ENCODE assay signal across 8 mouse cellular contexts in the genomic region with DNA sequence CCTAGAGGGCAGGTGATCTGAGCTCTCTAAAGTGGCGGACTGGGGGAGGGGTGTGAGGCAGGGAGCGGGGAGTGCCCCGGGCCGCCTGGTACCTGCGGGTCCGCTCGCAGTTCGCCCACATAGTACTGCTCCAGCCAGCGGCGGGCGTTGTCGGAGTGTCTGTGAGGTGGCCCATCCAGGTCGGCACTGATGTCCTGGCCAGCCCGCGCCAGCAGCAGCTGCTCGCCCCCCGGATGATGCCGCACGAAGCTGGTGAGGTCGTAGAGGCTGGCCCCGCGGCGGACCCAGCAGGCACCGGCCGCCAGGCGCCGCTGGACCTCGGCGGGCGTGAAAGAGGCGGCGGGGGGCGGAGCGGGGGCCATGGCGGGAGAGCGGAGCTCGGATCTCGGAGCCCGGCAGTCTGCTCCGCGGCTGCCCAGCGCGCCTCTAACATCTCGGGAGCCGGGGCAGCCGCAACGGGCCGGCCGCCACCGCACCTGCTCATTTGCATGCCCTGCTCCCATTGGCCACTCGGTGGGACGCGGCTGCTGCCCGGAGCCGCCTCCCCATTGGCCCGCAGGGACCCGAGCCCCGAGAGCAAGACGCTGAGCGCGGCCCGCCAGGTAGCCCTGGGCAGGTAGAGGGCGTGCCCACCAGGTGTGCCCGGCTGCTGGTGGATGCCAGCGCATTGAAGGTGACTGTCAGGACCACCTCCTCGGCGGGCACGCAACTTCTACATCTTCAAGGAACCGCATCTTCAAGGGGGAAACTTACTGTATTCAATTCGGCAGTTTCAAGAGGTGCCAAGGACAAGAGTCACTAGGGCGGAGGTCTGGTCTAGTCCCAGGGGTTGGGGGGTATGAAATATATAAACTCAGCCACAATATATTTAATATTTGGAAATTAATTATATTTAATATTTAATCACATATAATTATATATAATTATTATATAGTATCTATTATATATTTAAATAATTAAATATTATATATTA. TPM values are rescaled to one million over a fixed set of nuclear protein-coding genes. Genes with fewer than 3 reads are reported as not detected.
DNase-seq lines count a peak whose midpoint lies in the region; ATAC-seq and TF ChIP-seq lines count a peak whose summit lies in the region.

A gene (minus strand): TSS at position 434 of the 973 bp plus-strand sequence.

- peak within 1 kb of the TSS in 1 of 3 experiments; percentile 42 for H3K4me3 ChIP-seq in CH12.LX (replicated peaks in 1 of 3; ENCODE audit: low read depth in 2 of 3, low read length in 2 of 3, poor library complexity in 1 of 3)
- peak within 1 kb of the TSS; percentile 47 for H3K4me3 ChIP-seq in forebrain, embryonic 11.5 days (ENCODE audit: low read depth, low read length)
- peak within 1 kb of the TSS; percentile 52 to 53 for H3K4me3 ChIP-seq in heart, embryonic 14.5 days (ENCODE audit: control insufficient read depth in 1 of 2, insufficient read depth in 1 of 2, low read depth in 1 of 2, low read length in 2 of 2)
- H3K4me3 ChIP-seq in liver, embryonic 14.5 days (ENCODE audit: insufficient read depth in 1 of 2, low read depth in 2 of 2, low read length in 2 of 2), result peak within 1 kb of the TSS; percentile 8 to 42; a peak in 3 of 4 replicates
- H3K4me3 ChIP-seq in neural tube, embryonic 12.5 days, result peak within 1 kb of the TSS; percentile 52
- peak within 1 kb of the TSS; percentile 50 for H3K4me3 ChIP-seq in stomach, postnatal 0 days (ENCODE audit: low read depth, low read length)

- H3K4me2 ChIP-seq in CH12.LX (ENCODE audit: insufficient read depth, low read depth, poor library complexity, severe bottlenecking), result peak within 1 kb of the TSS; percentile 47
- H3K4me2 ChIP-seq in forebrain, embryonic 11.5 days (ENCODE audit: low read depth, low read length, severe bottlenecking), result peak within 1 kb of the TSS; percentile 95
- H3K4me2 ChIP-seq in heart, embryonic 14.5 days (ENCODE audit: low read length), result peak within 1 kb of the TSS; percentile 89
- peak within 1 kb of the TSS; percentile 69 for H3K4me2 ChIP-seq in liver, embryonic 14.5 days (ENCODE audit: low read depth)
- H3K4me2 ChIP-seq in neural tube, embryonic 12.5 days (replicated peaks), result peak within 1 kb of the TSS; percentile 91
- peak within 1 kb of the TSS; percentile 86 for H3K4me2 ChIP-seq in stomach, postnatal 0 days (replicated peaks; ENCODE audit: low read depth)

- H3K79me2 ChIP-seq in CH12.LX (replicated peaks; ENCODE audit: control insufficient read depth, extremely low read depth, insufficient read depth, poor library complexity, severe bottlenecking), result no peaks in the 10 kb centered on the region

- peak; percentile 95 for ATAC-seq in forebrain, embryonic 11.5 days (replicated peaks; ENCODE audit: low FRiP score)
- peak; percentile 93 for ATAC-seq in heart, embryonic 14.5 days (ENCODE audit: insufficient number of reproducible peaks, insufficient read depth, low FRiP score, low read depth)
- ATAC-seq in liver, embryonic 14.5 days (ENCODE audit: insufficient read depth), result peak; percentile 93
- ATAC-seq in neural tube, embryonic 12.5 days (ENCODE audit: low FRiP score, low read depth), result peak; percentile 97
- ATAC-seq in stomach, postnatal 0 days (ENCODE audit: low FRiP score, low TSS enrichment), result peak; percentile 94

- peaks cover 93% of the 10 kb centered on the region for H3K27me3 ChIP-seq in CH12.LX (replicated peaks)
- peaks cover 28% of the 10 kb centered on the region for H3K27me3 ChIP-seq in forebrain, embryonic 11.5 days (ENCODE audit: control insufficient read depth, insufficient read depth, low read length)
- peaks cover 69% of the 10 kb centered on the region for H3K27me3 ChIP-seq in heart, embryonic 14.5 days (ENCODE audit: control insufficient read depth, insufficient read depth, low read length)
- peaks cover 44% of the 10 kb centered on the region for H3K27me3 ChIP-seq in liver, embryonic 14.5 days (ENCODE audit: control insufficient read depth, insufficient read depth, low read length)
- H3K27me3 ChIP-seq in neural tube, embryonic 12.5 days (replicated peaks), result peaks cover 43% of the 10 kb centered on the region
- peaks cover 3% of the 10 kb centered on the region; the same call in 1 of the 2 replicates for H3K27me3 ChIP-seq in stomach, postnatal 0 days (ENCODE audit: control insufficient read depth, insufficient read depth, low read length)

- no peak for TF ChIP-seq RAD21 in CH12.LX (IDR thresholded peaks at IDR 0.05; ENCODE audit: low read depth, low read length)

- in situ Hi-C loops in CH12.LX (cut with MboI; ENCODE audit: low pct_ligation_motif_present, low pct_unique_long_range_greater_than_20kb, low sequenced_read_pairs), result no loop called here

- H3K4me1 ChIP-seq in CH12.LX (ENCODE audit: control insufficient read depth in 1 of 2, insufficient read depth in 2 of 2), result peaks cover 3 to 6% of the 10 kb centered on the region in 2 experiments; a peak in 2 of 4 replicates
- peaks cover 3% of the 10 kb centered on the region; the same call in 1 of the 2 replicates for H3K4me1 ChIP-seq in forebrain, embryonic 11.5 days (replicated peaks; ENCODE audit: control insufficient read depth, insufficient read depth, low read length)
- peaks cover 6 to 10% of the 10 kb centered on the region in 2 experiments; a peak in 2 of 4 replicates for H3K4me1 ChIP-seq in heart, embryonic 14.5 days (ENCODE audit: control insufficient read depth in 2 of 2, insufficient read depth in 2 of 2, low read length in 2 of 2)
- 0 out of 4 replicates have a peak, but pooled peaks cover 0 to 2% of the 10 kb centered on the region in 2 experiments for H3K4me1 ChIP-seq in liver, embryonic 14.5 days (replicated peaks; ENCODE audit: control insufficient read depth in 2 of 2, insufficient read depth in 2 of 2, low read length in 1 of 2)
- H3K4me1 ChIP-seq in neural tube, embryonic 12.5 days, result peaks cover 9% of the 10 kb centered on the region
- H3K4me1 ChIP-seq in stomach, postnatal 0 days (replicated peaks; ENCODE audit: control insufficient read depth, insufficient read depth), result no peaks in the 10 kb centered on the region

- dilution Hi-C loops in CH12.LX (cut with MboI; ENCODE audit: extremely low pct_ligation_motif_present, extremely low pct_unique_long_range_greater_than_20kb, low sequenced_read_pairs), result no loop called here

- no peak for TF ChIP-seq EP300 in CH12.LX (IDR thresholded peaks at IDR 0.05; ENCODE audit: low read length)
- no peak for TF ChIP-seq EP300 in liver, embryonic 14.5 days (IDR thresholded peaks at IDR 0.05; ENCODE audit: low read depth)
- no peak for TF ChIP-seq EP300 in stomach, postnatal 0 days (optimal IDR thresholded peaks at IDR 0.05)

- WGBS in forebrain, embryonic 11.5 days, result under 1% methylated on average over 47 of the region's 71 CpGs
- 1% methylated on average over 59 of the region's 71 CpGs for WGBS in heart, embryonic 14.5 days
- WGBS in liver, embryonic 14.5 days (ENCODE audit: insufficient replicate concordance), result 1% methylated on average over 71 of the region's 71 CpGs
- WGBS in neural tube, embryonic 12.5 days, result 1% methylated on average over 71 of the region's 71 CpGs
- 1% methylated on average over 55 of the region's 71 CpGs for WGBS in stomach, postnatal 0 days

- no peak within 1 kb of the TSS for H3K9ac ChIP-seq in CH12.LX (ENCODE audit: insufficient read depth, low read depth)
- peak within 1 kb of the TSS; percentile 57 for H3K9ac ChIP-seq in forebrain, embryonic 11.5 days (ENCODE audit: low read length)
- peak within 1 kb of the TSS; percentile 62 for H3K9ac ChIP-seq in heart, embryonic 14.5 days (ENCODE audit: low read length)
- no peak within 1 kb of the TSS for H3K9ac ChIP-seq in liver, embryonic 14.5 days (replicated peaks)
- peak within 1 kb of the TSS; percentile 57; the same call in 1 of the 2 replicates for H3K9ac ChIP-seq in neural tube, embryonic 12.5 days
- H3K9ac ChIP-seq in stomach, postnatal 0 days (ENCODE audit: low read length), result peak within 1 kb of the TSS; percentile 61

- no peak within 1 kb of the TSS for H3K27ac ChIP-seq in CH12.LX (ENCODE audit: insufficient read depth, low read depth)
- H3K27ac ChIP-seq in forebrain, embryonic 11.5 days (ENCODE audit: low read depth, low read length), result no peak within 1 kb of the TSS
- no peak within 1 kb of the TSS for H3K27ac ChIP-seq in heart, embryonic 14.5 days (replicated peaks in 1 of 2; ENCODE audit: control insufficient read depth in 1 of 2, insufficient read depth in 1 of 2, low read depth in 2 of 2, low read length in 2 of 2)
- H3K27ac ChIP-seq in liver, embryonic 14.5 days, result no peak within 1 kb of the TSS
- H3K27ac ChIP-seq in neural tube, embryonic 12.5 days, result no peak within 1 kb of the TSS
- H3K27ac ChIP-seq in stomach, postnatal 0 days (replicated peaks), result peak within 1 kb of the TSS; percentile 83

- no peaks in the 10 kb centered on the region for H3K36me3 ChIP-seq in CH12.LX (replicated peaks in 1 of 2; ENCODE audit: control insufficient read depth in 1 of 2, insufficient read depth in 1 of 2, low read length in 1 of 2)
- H3K36me3 ChIP-seq in forebrain, embryonic 11.5 days (ENCODE audit: control insufficient read depth, insufficient read depth, low read length), result no peaks in the 10 kb centered on the region
- no peaks in the 10 kb centered on the region for H3K36me3 ChIP-seq in heart, embryonic 14.5 days (ENCODE audit: control insufficient read depth, insufficient read depth, low read length)
- no peaks in the 10 kb centered on the region for H3K36me3 ChIP-seq in liver, embryonic 14.5 days (replicated peaks; ENCODE audit: control insufficient read depth, insufficient read depth, low read depth)
- H3K36me3 ChIP-seq in neural tube, embryonic 12.5 days, result no peaks in the 10 kb centered on the region
- no peaks in the 10 kb centered on the region for H3K36me3 ChIP-seq in stomach, postnatal 0 days (ENCODE audit: control insufficient read depth, insufficient read depth, low read length)

- TF ChIP-seq POLR2A in CH12.LX (IDR thresholded peaks at IDR 0.05; ENCODE audit: low read depth, low read length), result no peak

- H3K9me3 ChIP-seq in CH12.LX (replicated peaks; ENCODE audit: low read length), result no peaks in the 10 kb centered on the region
- no peaks in the 10 kb centered on the region for H3K9me3 ChIP-seq in forebrain, embryonic 11.5 days (ENCODE audit: control insufficient read depth, low read length)
- H3K9me3 ChIP-seq in heart, embryonic 14.5 days (ENCODE audit: control insufficient read depth, low read length), result no peaks in the 10 kb centered on the region
- H3K9me3 ChIP-seq in liver, embryonic 14.5 days (ENCODE audit: control insufficient read depth, low read length), result no peaks in the 10 kb centered on the region
- H3K9me3 ChIP-seq in neural tube, embryonic 12.5 days, result no peaks in the 10 kb centered on the region
- H3K9me3 ChIP-seq in stomach, postnatal 0 days (ENCODE audit: control insufficient read depth, low read length), result no peaks in the 10 kb centered on the region

- peak; percentile 40 for DNase-seq in CH12.LX (ENCODE audit: extremely low read depth)
- DNase-seq in c-Kit-positive CD71-positive TER-119-negative erythroid progenitor cells, embryonic 14.5 days (ENCODE audit: low read depth), result peak; percentile 69
- peak; percentile 90 for DNase-seq in forebrain, embryonic 11.5 days (ENCODE audit: low spot score)
- peak; percentile 89 for DNase-seq in kidney, postnatal 10 days
- peak; percentile 40 to 58 (median 53) for DNase-seq in liver, embryonic 14.5 days (ENCODE audit: low read depth in 3 of 3, low spot score in 3 of 3)
- peak; percentile 94 for DNase-seq in stomach, postnatal 0 days (ENCODE audit: low spot score)

- peak in 1 of 2 experiments; percentile 29; a peak in 2 of 4 replicates for TF ChIP-seq CTCF in CH12.LX (conservative IDR thresholded peaks at IDR 0.05 in 1 of 2, IDR thresholded peaks at IDR 0.05 in 1 of 2; ENCODE audit: low read depth in 2 of 2, low read length in 2 of 2)
- no peak for TF ChIP-seq CTCF in liver, embryonic 14.5 days (IDR thresholded peaks at IDR 0.05; ENCODE audit: low read depth)
- TF ChIP-seq CTCF in stomach, postnatal 0 days (IDR thresholded peaks at IDR 0.05; ENCODE audit: low read depth), result peak; percentile 58

RNA-seq across cellular contexts. Expression of the gene that starts here (rescaled TPM):
- total RNA-seq in CH12.LX (2012; rRNA removed), result 0.04 and 0.08 TPM in 2 replicates
- total RNA-seq in CH12.LX (2014; rRNA removed), result not detected in 2 replicates
- polyA plus RNA-seq in CH12.LX (2012; ENCODE audit: insufficient read length, low read depth), result not detected in 2 replicates
- 0.09 TPM in 1 of 2 replicates, not detected in the other for polyA plus RNA-seq in forebrain, embryonic 11.5 days (2014; fragmentation: Nextera tagmentation; extraction: Ambion mirVana)
- polyA plus RNA-seq in heart, embryonic 14.5 days (2014; fragmentation: Nextera tagmentation; extraction: Ambion mirVana), result not detected in 2 replicates
- polyA plus RNA-seq in liver, embryonic 14.5 days (2012; rRNA removed), result 0.02 and 0.08 TPM in 2 replicates
- 0.05 TPM in 1 of 2 replicates, not detected in the other for polyA plus RNA-seq in liver, embryonic 14.5 days (2014; fragmentation: Nextera tagmentation; extraction: Ambion mirVana)
- not detected in 2 replicates for polyA plus RNA-seq in neural tube, embryonic 12.5 days (2016; fragmentation: Nextera tagmentation; extraction: Ambion mirVana)
- polyA plus RNA-seq in stomach, postnatal 0 days (2015; fragmentation: Nextera tagmentation; extraction: Ambion mirVana), result 24.7 and 34.2 TPM in 2 replicates

Comparison
In these comparisons a context has a peak if more than half of its experiments do, and no peak if none do; other contexts are left out.
1. RNA of the gene that starts here (polyA plus RNA-seq): 24.7 to 34.2 TPM in stomach, postnatal 0 days; 0.09 TPM in forebrain, embryonic 11.5 days, not detected in CH12.LX, not detected in heart, embryonic 14.5 days, not detected in neural tube, embryonic 12.5 days and 0.02 to 0.08 TPM in liver, embryonic 14.5 days; every median in the first group is over 10 times any median in the second.
2. Peak in DNase-seq and H3K4me2 ChIP-seq in CH12.LX; RNA of the gene not detected or under 1 TPM.
3. Peak in DNase-seq, ATAC-seq, H3K4me3 ChIP-seq, H3K9ac ChIP-seq and H3K4me2 ChIP-seq in forebrain, embryonic 11.5 days; RNA of the gene not detected or under 1 TPM.
4. Peak in ATAC-seq, H3K4me3 ChIP-seq, H3K9ac ChIP-seq and H3K4me2 ChIP-seq in heart, embryonic 14.5 days; RNA of the gene not detected or under 1 TPM.
5. Peak in DNase-seq, ATAC-seq, H3K4me3 ChIP-seq and H3K4me2 ChIP-seq in liver, embryonic 14.5 days; RNA of the gene not detected or under 1 TPM.
6. Peak in ATAC-seq, H3K4me3 ChIP-seq, H3K9ac ChIP-seq and H3K4me2 ChIP-seq in neural tube, embryonic 12.5 days; RNA of the gene not detected or under 1 TPM.
7. DNase-seq: peak in every context shown above with its lines; median percentile 94 in stomach, postnatal 0 days; 90 in forebrain, embryonic 11.5 days; 89 in kidney, postnatal 10 days; 69 in c-Kit-positive CD71-positive TER-119-negative erythroid progenitor cells, embryonic 14.5 days; 53 in liver, embryonic 14.5 days; 40 in CH12.LX.
8. Peak in every context shown above with its lines, with median percentiles within 50 percentile points of each other: H3K4me2 ChIP-seq and ATAC-seq.